Mouse (Mus musculus): Measurements from ENCODE around the gene Ndufa4l2.

DNA sequence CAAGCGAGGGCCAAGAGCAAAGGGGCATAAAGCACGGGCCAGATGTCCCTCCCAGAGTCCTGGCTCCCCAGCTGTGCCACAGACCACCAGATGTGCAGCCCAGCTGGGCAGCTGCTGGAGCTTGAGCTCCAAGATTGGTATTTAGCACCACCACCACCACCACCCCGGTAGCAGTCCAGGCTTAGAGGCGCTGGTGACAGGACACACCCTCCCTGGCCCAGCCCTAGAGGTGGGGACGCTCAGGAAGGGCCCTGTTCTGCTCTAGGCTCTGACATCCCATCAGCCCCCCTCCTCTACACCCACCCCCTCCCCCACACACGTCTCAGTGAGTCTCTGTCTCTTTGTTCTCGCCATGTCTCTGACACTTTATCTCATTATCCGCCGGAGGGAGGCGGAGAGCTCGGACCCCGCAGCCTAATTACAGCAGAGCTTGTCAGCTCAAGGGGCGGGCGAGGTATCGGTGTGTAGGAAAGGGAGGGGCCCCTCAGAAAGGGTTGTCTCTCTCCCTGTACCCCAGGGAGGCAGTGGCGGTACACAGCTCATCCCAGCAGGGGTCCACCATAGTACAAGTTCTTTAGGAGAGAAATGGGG, 1.2 kb upstream of the Ndufa4l2 start:
- TF ChIP-seq GATA1 (IDR thresholded peaks at IDR 0.05; ENCODE audit: low read length) (no peak), TAL1 (IDR thresholded peaks at IDR 0.05; ENCODE audit: low read length) (no peak)
